Mouse (Mus musculus) ES-E14 (cell line): ENCODE results near the gene Ptpn13.

Experiments
- CHD2 ChIP-seq: IDR thresholded peaks from 2 replicates; pipeline ENCODE4 v1.6.1; 2014; ENCODE audit warnings: mild to moderate bottlenecking, low read depth, low read length, inconsistent platforms
- HCFC1 ChIP-seq: IDR thresholded peaks from 2 replicates; pipeline ENCODE4 v1.6.1; 2012; ENCODE audit warnings: low read length, inconsistent platforms, borderline replicate concordance; ENCODE audit not compliant: insufficient read depth
- MAFK ChIP-seq: IDR thresholded peaks from 2 replicates; pipeline ENCODE4 v1.6.1; 2014; ENCODE audit warnings: mild to moderate bottlenecking, low read depth, low read length, inconsistent platforms; ENCODE audit not compliant: insufficient read depth
- ZC3H11A ChIP-seq: IDR thresholded peaks from 2 replicates; pipeline ENCODE4 v1.6.1; 2012; ENCODE audit warnings: low read depth, mild to moderate bottlenecking, inconsistent platforms, low read length, borderline replicate concordance
- ZNF384 ChIP-seq: IDR thresholded peaks from 2 replicates; pipeline ENCODE4 v1.6.1; 2012; ENCODE audit warnings: low read depth, low read length, inconsistent platforms

- TF ChIP-seq MAFK (no peak), CHD2 (no peak), ZC3H11A (no peak), HCFC1 (no peak), ZNF384 (no peak)
Observed at GRCm38 (mm10) chr5:103517641-103518040, 92.6 kb downstream of the Ptpn13 start.
